Mouse (Mus musculus): Measurements from ENCODE around the gene Mrgprb2.

Mrgprb2 gene

DNA sequence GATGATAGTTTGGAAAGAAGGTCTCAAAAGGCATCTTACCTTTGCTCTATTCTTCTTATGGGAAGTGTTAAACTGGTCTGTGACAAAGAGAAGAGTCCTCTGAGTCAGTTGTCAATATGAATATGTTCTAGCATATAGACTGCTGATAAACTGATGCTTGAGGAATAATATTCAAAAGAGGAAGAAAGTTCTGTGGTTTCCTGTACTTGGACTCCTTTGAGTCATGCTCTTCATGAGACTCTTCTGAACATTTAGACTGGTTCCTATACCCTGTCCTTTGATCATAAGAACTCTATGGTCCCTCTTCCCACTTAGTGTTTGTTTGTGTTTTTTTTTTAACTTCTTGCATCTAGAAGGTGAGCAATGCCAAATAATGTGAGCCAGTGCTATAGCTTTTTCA, at the start of gene Mrgprb2:
Gene Mrgprb2, minus strand, starts transcription at position 101 of the 400 bp plus-strand sequence.
- in situ Hi-C loops (cut with MboI, MseI): no loop called here
